Comparison of ENCODE assay signal across 16 mouse cellular contexts in the genomic region with DNA sequence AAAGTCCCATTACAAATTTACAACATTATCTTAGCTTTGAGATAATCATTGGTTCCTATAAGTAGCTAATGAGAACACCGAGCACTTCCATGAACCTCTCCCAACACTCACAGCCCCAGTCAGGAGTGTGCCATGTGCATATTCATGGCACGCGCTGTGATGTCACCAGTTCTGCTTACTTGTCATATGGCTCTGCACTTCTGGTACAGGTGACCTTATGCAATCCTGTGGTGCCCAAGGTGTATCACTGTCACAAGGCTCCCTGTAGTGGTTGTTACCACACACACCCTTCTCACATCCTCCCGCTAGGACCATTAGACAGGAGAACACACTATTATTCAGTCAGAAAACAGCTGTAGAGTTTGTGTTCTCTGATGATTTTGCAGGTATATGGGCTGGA. TPM values are rescaled to one million over a fixed set of nuclear protein-coding genes. Genes with fewer than 3 reads are reported as not detected.
"Had no signal": no experiment of that assay in that cellular context is flagged by ENCODE, and none has a peak within 500 bp of the region (broad histone marks: within the 10 kb centered on the region; RNA-seq: fewer than 3 reads in every experiment).

No protein-coding gene starts in this region.

- H3K4me1 ChIP-seq: midbrain, embryonic 12.5 days; neural tube, embryonic 12.5 days; stomach, embryonic 15.5 days had no signal

- H3K27me3 ChIP-seq: liver, embryonic 12.5 days; lung, embryonic 15.5 days; midbrain, embryonic 12.5 days; neural tube, embryonic 12.5 days; stomach, embryonic 15.5 days had no signal

- ATAC-seq: midbrain, embryonic 16.5 days had no signal

- H3K27ac ChIP-seq: liver, embryonic 12.5 days; liver, embryonic 14.5 days; midbrain, embryonic 10.5 days; midbrain, embryonic 12.5 days; neural tube, embryonic 12.5 days; stomach, embryonic 15.5 days; stomach, postnatal 0 days had no signal

- H3K4me3 ChIP-seq: liver, embryonic 12.5 days; lung, embryonic 15.5 days; midbrain, embryonic 10.5 days; midbrain, embryonic 12.5 days; neural tube, embryonic 12.5 days; stomach, embryonic 15.5 days had no signal

- H3K9ac ChIP-seq: liver, embryonic 12.5 days; liver, embryonic 14.5 days; lung, embryonic 15.5 days; midbrain, embryonic 12.5 days; neural tube, embryonic 12.5 days; stomach, embryonic 15.5 days had no signal

- DNase-seq: lung, postnatal 10 days; midbrain, embryonic 14.5 days; right cerebral cortex, postnatal 14 days; thymus, adult 2 months; thymus, postnatal 25 days had no signal

- H3K9me3 ChIP-seq: liver, embryonic 12.5 days; lung, embryonic 15.5 days; midbrain, embryonic 10.5 days; midbrain, embryonic 12.5 days; neural tube, embryonic 12.5 days; stomach, embryonic 15.5 days had no signal

- H3K4me2 ChIP-seq: liver, embryonic 12.5 days; lung, embryonic 15.5 days; midbrain, embryonic 12.5 days; neural tube, embryonic 12.5 days; stomach, embryonic 15.5 days had no signal

RNA-seq across cellular contexts. Expression of a gene that starts 36.7 kb away (rescaled TPM):
- polyA plus RNA-seq: midbrain, embryonic 10.5 days; midbrain, embryonic 12.5 days; midbrain, embryonic 14.5 days; midbrain, embryonic 16.5 days; neural tube, embryonic 12.5 days; neural tube, embryonic 14.5 days; spleen, adult 2 months; thymus, adult 2 months had no signal
